Mouse (Mus musculus) MEL (cell line): ENCODE results near the gene Minos1.

Source experiments
- CTCF ChIP-seq, 3 experiments: IDR thresholded peaks in 2 of 3; conservative IDR thresholded peaks in 1 of 3; 2 replicates each; pipeline ENCODE4 v1.5.1; 2011 to 2012; ENCODE audit warnings: low read length in 3 of 3, low read depth in 2 of 3, mild to moderate bottlenecking in 2 of 3, improper control_type of control experiment in 1 of 3, inconsistent platforms in 1 of 3, mixed read lengths in 1 of 3, moderate library complexity in 1 of 3; ENCODE audit not compliant: control insufficient read depth in 1 of 3, insufficient read depth in 1 of 3, poor library complexity in 1 of 3, severe bottlenecking in 1 of 3
- EP300 ChIP-seq, 2 experiments: IDR thresholded peaks; 2 replicates each; pipeline ENCODE4 v1.6.1; 2011; ENCODE audit warnings: improper control_type of control experiment in 2 of 2, low read length in 2 of 2, low read depth in 1 of 2, mild to moderate bottlenecking in 1 of 2
- POLR2A ChIP-seq, 2 experiments: IDR thresholded peaks; 2 replicates each; pipeline ENCODE4 v1.6.1; 2011 to 2012; ENCODE audit warnings: low read length in 2 of 2, mild to moderate bottlenecking in 2 of 2, control low read depth in 1 of 2, improper control_type of control experiment in 1 of 2, low read depth in 1 of 2, moderate library complexity in 1 of 2; ENCODE audit not compliant: control insufficient read depth in 1 of 2, insufficient read depth in 1 of 2, poor library complexity in 1 of 2
- RCOR1 ChIP-seq: IDR thresholded peaks from 2 replicates; pipeline ENCODE4 v1.6.1; 2012; ENCODE audit warnings: low read depth, mild to moderate bottlenecking, inconsistent platforms, low read length, improper control_type of control experiment
- USF1 ChIP-seq: IDR thresholded peaks from 2 replicates; pipeline ENCODE4 v1.6.1; 2014; ENCODE audit warnings: low read depth, mild to moderate bottlenecking, inconsistent platforms, low read length, improper control_type of control experiment, moderate library complexity
- ZKSCAN1 ChIP-seq: IDR thresholded peaks from 2 replicates; pipeline ENCODE4 v1.6.1; 2012; ENCODE audit warnings: low read depth, mild to moderate bottlenecking, inconsistent platforms, low read length, improper control_type of control experiment, moderate library complexity

DNA sequence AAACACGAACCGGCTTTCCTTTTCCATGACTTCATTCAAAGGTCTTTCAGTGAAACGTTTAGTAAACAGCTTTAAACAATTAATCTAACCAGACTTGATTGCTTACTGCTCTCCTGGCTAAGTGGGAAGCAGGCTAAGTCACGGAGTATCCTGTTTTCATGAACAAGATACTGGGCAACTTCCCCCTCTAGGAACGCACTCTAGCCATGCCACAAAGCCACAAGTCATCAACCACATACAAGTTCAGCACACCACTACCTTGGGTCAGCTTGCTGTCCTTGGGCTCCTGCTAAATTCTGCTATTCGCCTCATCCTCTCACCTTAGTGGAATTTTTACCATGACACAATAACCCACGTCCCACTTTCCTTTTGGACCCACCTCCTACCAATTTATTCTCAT is 9.9 kb downstream of the Minos1 start:
- TF ChIP-seq CTCF (IDR thresholded peaks at IDR 0.05 in 2 of 3, conservative IDR thresholded peaks at IDR 0.05 in 1 of 3; ENCODE audit: control insufficient read depth in 1 of 3, insufficient read depth in 1 of 3, low read depth in 2 of 3, low read length in 3 of 3, poor library complexity in 1 of 3, severe bottlenecking in 1 of 3) (no peak), RCOR1 (no peak), POLR2A (IDR thresholded peaks at IDR 0.05; ENCODE audit: control insufficient read depth in 1 of 2, insufficient read depth in 1 of 2, low read depth in 1 of 2, low read length in 2 of 2, poor library complexity in 1 of 2) (no peak), EP300 (IDR thresholded peaks at IDR 0.05; ENCODE audit: low read depth in 1 of 2, low read length in 2 of 2) (no peak), USF1 (no peak), ZKSCAN1 (no peak)
